Mouse (Mus musculus) forebrain, embryonic 11.5 days (tissue): ENCODE results near the gene Phlpp1. TPM values are rescaled to one million over a fixed set of nuclear protein-coding genes. Genes with fewer than 3 reads are reported as not detected.

Experiments
- ATAC-seq: fragments of 200-750 bp; cut with Nextera tagmentation; replicated peaks from 2 replicates; pipeline ENCODE4 v1.8.0; 2017; ENCODE audit warnings: moderate TSS enrichment; ENCODE audit not compliant: low FRiP score
- DNase-seq: peaks from one replicate; pipeline ENCODE4 v3.0.0-alpha.2; 2017; ENCODE audit warnings: low spot score
- H3K27ac ChIP-seq: fragments of 300-500 bp; sonication (generic); 2 replicates; pipeline ENCODE4 v1.5.1; 2014; ENCODE audit warnings: low read depth, low read length
- H3K27me3 ChIP-seq: fragments of 300-500 bp; sonication (generic); 2 replicates; pipeline ENCODE4 v1.6.1; 2014; ENCODE audit warnings: mild to moderate bottlenecking, low read length, mixed read lengths; ENCODE audit not compliant: control insufficient read depth, insufficient read depth
- H3K36me3 ChIP-seq: fragments of 300-500 bp; sonication (generic); 2 replicates; pipeline ENCODE4 v1.6.1; 2014; ENCODE audit warnings: mild to moderate bottlenecking, low read length, moderate library complexity, mixed read lengths; ENCODE audit not compliant: control insufficient read depth, insufficient read depth
- H3K4me1 ChIP-seq: fragments of 300-500 bp; sonication (generic); replicated peaks from 2 replicates; pipeline ENCODE4 v1.6.1; 2014; ENCODE audit warnings: low read length, mixed read lengths; ENCODE audit not compliant: control insufficient read depth, insufficient read depth
- H3K4me2 ChIP-seq: fragments of 300-500 bp; sonication (generic); 2 replicates; pipeline ENCODE4 v1.6.1; 2014; ENCODE audit warnings: low read depth, mild to moderate bottlenecking, low read length, moderate library complexity, mixed read lengths; ENCODE audit not compliant: severe bottlenecking
- H3K4me3 ChIP-seq: fragments of 300-500 bp; sonication (generic); 2 replicates; pipeline ENCODE4 v1.5.1; 2014; ENCODE audit warnings: low read depth, low read length
- H3K9ac ChIP-seq: fragments of 300-500 bp; sonication (generic); 2 replicates; pipeline ENCODE4 v1.6.1; 2014; ENCODE audit warnings: low read length
- H3K9me3 ChIP-seq: fragments of 300-500 bp; sonication (generic); 2 replicates; pipeline ENCODE4 v1.6.1; 2016; ENCODE audit warnings: low read length, mixed read lengths; ENCODE audit not compliant: control insufficient read depth
- WGBS: fragments of 180-500 bp; shearing (Covaris S2); extraction: QIAGEN DNeasy Blood & Tissue Kit; methylation state at CpG from one replicate; pipeline ENCODE4 v1.1.7; 2014; 5-methylcytosine and 5-hydroxymethylcytosine counted together
- polyA plus RNA-seq: library from polyadenylated mRNA; unstranded; fragments of >200 nt; fragmentation: Nextera tagmentation; extraction: Ambion mirVana; gene quantifications from 2 replicates; pipeline ENCODE4 v1.2.1, GENCODE M21; 2014

Phlpp1 gene
- polyA plus RNA-seq, 1 experiment from 2014 or later: 9.7 TPM

- H3K4me2 ChIP-seq: no peak overlapping the region
- 42% methylated on average over 1 of the region's 1 CpGs for WGBS
These were observed 26.5 kb upstream of the Phlpp1 start for GRCm38 (mm10) chr1:106145055-106145454.

DNA sequence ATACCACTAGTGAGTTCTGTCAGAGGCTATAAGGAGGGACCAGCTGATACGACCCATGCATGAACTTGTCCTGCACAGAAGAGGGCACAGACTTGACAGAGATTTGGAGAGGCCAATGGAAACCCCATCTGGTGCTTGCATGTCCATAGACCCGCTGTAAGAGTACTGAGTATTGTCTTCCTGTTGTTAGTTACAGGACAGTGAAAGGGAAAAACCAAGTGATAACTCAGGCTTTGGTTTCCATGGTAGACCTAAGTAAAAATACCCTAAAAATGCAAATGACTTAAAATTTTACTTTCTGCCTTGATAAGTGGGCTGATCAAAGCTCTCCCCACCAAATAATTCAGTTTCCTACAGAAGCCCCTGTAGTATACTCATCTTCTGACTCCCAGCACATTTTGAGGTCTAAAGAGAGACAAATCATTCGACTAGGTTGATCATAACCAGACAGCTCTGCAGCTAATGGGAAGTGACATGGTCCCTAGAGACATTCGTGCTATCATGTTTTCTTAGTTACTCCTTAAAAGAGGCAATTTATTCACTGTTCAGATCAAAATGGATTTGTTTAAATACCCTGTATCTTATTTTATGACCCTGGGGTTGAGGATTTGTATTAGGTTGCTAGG, 25.9 kb upstream of the Phlpp1 start:
- Histone ChIP-seq H3K36me3 (no peaks in the 10 kb centered on the region), H3K4me1 (no peaks in the 10 kb centered on the region), H3K27me3 (no peaks in the 10 kb centered on the region), H3K9ac (no peak overlapping the region), H3K4me2 (no peak overlapping the region), H3K9me3 (no peaks in the 10 kb centered on the region), H3K27ac (no peak overlapping the region), H3K4me3 (no peak overlapping the region)
- 87% methylated on average over 4 of the region's 4 CpGs for WGBS
- ATAC-seq: no peak
- DNase-seq: no peak

More at GRCm38 (mm10) chr1:106145055-106145454, 26.5 kb upstream of the Phlpp1 start:
- Histone ChIP-seq H3K4me1 (no peaks in the 10 kb centered on the region), H3K27me3 (no peaks in the 10 kb centered on the region), H3K27ac (no peak overlapping the region), H3K9me3 (no peaks in the 10 kb centered on the region), H3K9ac (no peak overlapping the region), H3K36me3 (no peaks in the 10 kb centered on the region), H3K4me3 (no peak overlapping the region)
- no peak for DNase-seq
- no peak for ATAC-seq

DNA sequence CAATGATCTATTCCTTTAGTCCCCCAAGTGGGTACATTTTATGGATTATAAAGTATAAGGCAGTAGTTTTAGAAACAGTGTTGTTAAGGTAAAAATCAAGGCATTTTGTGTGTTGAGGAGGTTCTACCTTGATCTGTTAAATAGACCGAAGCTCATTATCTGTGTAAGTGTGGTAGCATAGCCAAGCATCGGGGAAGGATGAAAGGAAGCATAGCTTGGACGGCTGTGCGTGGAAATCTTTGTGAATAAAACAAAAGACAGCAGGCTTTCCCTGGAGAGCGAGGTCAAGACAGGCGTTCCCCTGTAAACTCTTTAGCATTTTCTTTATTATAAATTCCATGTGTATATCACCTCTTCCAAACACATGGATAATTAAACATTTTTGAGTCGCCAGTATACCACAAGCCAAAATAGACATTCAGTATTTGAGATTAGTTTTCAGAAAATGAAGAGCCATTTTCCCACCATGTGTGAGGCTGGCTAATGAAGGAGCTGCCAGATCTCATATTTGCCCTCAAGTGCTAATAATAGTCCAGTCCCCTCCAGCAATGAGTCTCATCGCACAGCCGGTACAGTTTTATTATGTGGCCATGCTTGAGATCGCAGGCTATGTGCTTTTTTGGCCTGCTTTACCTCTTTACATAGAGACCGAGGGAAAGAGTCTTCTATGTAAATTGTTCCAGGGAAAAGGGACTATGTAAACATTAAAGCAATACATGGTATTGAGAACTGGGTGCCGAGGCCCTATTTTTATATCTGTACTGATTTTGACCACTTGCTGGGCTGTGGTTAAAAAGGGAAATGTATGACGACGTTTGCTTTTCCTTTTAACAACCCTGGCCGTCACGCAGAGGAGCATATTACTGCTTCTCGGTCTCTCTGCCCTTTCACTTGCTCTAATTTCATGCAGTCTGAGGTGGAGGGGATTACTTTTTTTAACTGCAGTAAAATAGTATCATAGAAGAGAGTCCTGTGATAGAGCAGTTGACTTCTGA, 22.9 kb upstream of the Phlpp1 start:
- Histone ChIP-seq H3K4me3 (no peak overlapping the region), H3K9me3 (no peaks in the 10 kb centered on the region), H3K27ac (no peak overlapping the region), H3K36me3 (no peaks in the 10 kb centered on the region), H3K27me3 (no peaks in the 10 kb centered on the region), H3K4me2 (no peak overlapping the region), H3K4me1 (no peaks in the 10 kb centered on the region), H3K9ac (no peak overlapping the region)
- WGBS: 57% methylated on average over 17 of the region's 17 CpGs
- peak; percentile 53 for ATAC-seq
- no peak for DNase-seq

DNA sequence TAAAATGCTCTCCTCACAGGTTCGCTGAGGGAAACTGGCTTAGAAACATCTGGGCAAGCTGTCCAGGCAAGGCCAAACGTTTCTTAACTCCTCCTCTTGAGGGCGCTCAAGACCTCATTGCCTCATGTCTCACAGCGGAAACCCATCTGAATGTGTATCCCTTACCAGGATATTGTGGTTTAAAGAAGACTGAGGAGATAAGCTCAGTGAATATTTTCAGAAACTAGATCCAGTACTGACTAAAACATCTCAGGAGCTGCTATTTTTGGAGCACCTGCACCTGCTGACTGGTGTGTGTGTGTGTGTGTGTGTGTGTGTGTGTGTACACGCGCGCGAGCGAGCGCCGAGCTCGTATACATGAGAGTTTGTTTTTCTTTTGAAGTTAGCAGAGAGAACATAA, 19.7 kb upstream of the Phlpp1 start:
- ATAC-seq (no peak), DNase-seq (no peak)
- Histone ChIP-seq H3K4me1 (no peaks in the 10 kb centered on the region), H3K9ac (no peak overlapping the region), H3K4me3 (no peak overlapping the region), H3K9me3 (no peaks in the 10 kb centered on the region), H3K27ac (no peak overlapping the region), H3K4me2 (no peak overlapping the region), H3K27me3 (no peaks in the 10 kb centered on the region), H3K36me3 (no peaks in the 10 kb centered on the region)
- 77% methylated on average over 12 of the region's 12 CpGs for WGBS

- no peaks in the 10 kb centered on the region for H3K36me3 ChIP-seq
- DNase-seq (no peak), ATAC-seq (no peak)
- H3K4me3 ChIP-seq: no peak overlapping the region
- H3K9ac ChIP-seq: no peak overlapping the region
- H3K4me1 ChIP-seq: no peaks in the 10 kb centered on the region
- H3K27me3 ChIP-seq: no peaks in the 10 kb centered on the region
- H3K9me3 ChIP-seq: no peaks in the 10 kb centered on the region
- no peak overlapping the region for H3K4me2 ChIP-seq
- H3K27ac ChIP-seq: no peak overlapping the region
These were observed 18.8 kb upstream of the Phlpp1 start for GRCm38 (mm10) chr1:106152742-106153141.

DNA sequence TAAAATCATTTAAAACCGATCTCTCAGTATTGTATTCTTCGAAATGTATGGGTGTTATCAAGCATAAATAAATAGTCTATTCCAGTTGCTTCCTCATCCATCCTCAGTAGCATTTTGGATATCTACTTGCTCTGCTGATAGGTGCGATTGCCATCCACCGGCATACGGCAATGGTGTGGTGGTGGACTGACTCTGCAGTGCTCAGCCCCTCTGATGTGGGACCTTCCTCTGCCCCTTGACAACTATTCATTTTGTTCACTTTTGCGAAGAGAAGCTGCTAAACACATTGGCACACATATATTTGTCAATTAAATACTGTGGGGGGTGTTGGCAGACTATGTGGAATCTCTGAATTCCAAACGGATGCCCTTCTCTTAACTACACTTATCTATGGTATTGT, 17.0 kb upstream of the Phlpp1 start:
- Histone ChIP-seq H3K4me3 (no peak overlapping the region), H3K36me3 (no peaks in the 10 kb centered on the region), H3K9ac (no peak overlapping the region), H3K4me2 (no peak overlapping the region), H3K27ac (no peak overlapping the region), H3K4me1 (no peaks in the 10 kb centered on the region), H3K9me3 (no peaks in the 10 kb centered on the region), H3K27me3 (no peaks in the 10 kb centered on the region)
- 89% methylated on average over 7 of the region's 7 CpGs for WGBS
- DNase-seq (no peak), ATAC-seq (no peak)

DNA sequence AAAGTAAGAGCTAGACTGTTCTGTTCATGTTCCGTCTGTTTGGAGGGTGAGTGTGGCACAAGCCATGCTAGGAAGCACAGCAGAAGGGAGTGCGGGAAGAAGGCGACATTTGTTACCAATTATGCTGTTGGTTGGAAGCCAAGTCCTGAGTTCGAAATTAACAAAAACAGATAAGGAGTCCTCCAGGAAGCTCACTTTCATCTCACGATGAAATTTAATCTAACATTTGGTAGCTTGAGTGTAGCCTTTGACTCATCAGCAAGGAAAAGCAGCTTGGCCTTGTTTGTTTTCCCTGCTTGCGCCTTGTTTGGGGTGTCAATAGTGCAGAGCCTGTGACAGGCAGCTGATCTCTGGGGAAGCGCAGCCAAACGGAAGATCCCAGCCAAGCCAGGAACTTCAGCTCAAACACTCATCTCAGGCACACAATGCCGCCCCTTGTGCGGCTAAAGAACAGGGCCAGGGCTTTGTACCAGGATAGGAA, 16.4 kb upstream of the Phlpp1 start:
- Histone ChIP-seq H3K4me3 (no peak overlapping the region), H3K4me1 (no peaks in the 10 kb centered on the region), H3K27me3 (no peaks in the 10 kb centered on the region), H3K4me2 (no peak overlapping the region), H3K36me3 (no peaks in the 10 kb centered on the region), H3K27ac (no peak overlapping the region), H3K9me3 (no peaks in the 10 kb centered on the region), H3K9ac (no peak overlapping the region)
- no peak for DNase-seq
- ATAC-seq: no peak
- whole genome bisulfite sequencing: 60% methylated on average over 10 of the region's 10 CpGs

GRCm38 (mm10) chr1:106155702-106156101, 15.8 kb upstream of the Phlpp1 start:
- WGBS: 87% methylated on average over 6 of the region's 6 CpGs

More at GRCm38 (mm10) chr1:106155702-106156101, 15.8 kb upstream of the Phlpp1 start:
- Histone ChIP-seq H3K36me3 (no peaks in the 10 kb centered on the region), H3K4me3 (no peak overlapping the region), H3K4me1 (no peaks in the 10 kb centered on the region), H3K9ac (no peak overlapping the region), H3K9me3 (no peaks in the 10 kb centered on the region), H3K4me2 (no peak overlapping the region), H3K27me3 (no peaks in the 10 kb centered on the region), H3K27ac (no peak overlapping the region)
- ATAC-seq (no peak), DNase-seq (no peak)
